Mouse (Mus musculus): ENCODE measurements around the gene Polrmt.
"Not testable (repeated sequence)": the region's sequence is repeated elsewhere in the genome, so short reads cannot be mapped to it uniquely, and the experiment has no call there.

The Polrmt gene

DNA sequence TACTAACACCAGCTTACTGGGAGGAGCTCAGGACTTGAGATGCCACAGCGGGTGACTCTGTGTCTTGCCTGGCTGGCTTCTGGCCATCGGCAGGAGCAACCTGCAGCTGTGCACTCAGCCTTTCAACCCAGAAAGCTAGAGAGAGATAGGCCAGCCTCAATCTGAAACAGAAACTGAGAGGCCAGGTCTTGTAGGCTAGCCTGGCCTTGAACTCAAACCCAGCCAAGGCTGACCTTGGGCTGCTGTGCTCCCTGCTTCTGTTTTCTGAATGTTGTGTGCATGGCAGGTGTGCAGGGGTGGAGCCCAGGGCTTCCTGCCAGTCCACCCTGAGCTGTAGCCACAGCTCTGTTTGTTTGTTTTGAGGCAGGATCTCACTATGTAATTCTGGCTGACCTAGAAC lies 26.8 kb upstream of the Polrmt start:
- no peak for DNase-seq

DNA sequence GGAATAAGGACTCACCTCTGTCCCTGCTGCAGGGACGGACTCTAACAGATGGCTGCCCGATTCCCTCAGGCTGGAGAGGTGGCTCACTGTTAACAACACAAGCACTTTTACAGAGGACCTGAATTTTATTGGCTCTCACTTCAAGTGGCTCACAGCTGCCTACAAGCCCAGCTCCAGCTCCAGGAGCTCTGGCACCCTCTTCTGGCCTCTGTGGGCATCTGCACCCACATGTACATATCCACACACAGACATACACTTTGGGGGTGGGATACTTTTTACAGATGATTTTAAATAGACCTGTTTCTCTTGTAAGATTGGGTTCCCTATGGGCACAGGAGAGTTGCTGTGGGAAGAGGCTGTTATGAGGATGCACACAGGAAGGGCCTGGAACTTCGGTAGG lies 25.9 kb upstream of the Polrmt start:
- no peak for DNase-seq

DNA sequence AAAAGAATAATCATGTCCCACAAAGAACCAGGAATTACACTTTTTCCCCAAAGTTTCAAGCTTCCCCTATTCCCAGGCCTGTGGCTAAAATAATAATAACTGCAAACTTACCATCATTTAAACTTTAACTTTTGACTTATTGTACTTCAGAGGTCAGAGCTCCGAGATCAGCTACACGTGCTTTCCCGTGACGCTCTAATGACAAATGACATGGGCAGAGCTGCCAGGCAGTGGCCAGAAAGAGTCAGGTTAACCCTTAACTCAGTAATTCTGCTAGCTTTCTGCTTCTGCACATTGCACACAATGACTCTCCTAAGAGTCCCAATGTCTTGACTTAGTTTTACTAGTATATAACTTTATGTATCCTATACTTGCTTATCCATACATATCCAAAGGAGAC lies 22.9 kb upstream of the Polrmt start:
- peak; percentile 76 for DNase-seq

DNA sequence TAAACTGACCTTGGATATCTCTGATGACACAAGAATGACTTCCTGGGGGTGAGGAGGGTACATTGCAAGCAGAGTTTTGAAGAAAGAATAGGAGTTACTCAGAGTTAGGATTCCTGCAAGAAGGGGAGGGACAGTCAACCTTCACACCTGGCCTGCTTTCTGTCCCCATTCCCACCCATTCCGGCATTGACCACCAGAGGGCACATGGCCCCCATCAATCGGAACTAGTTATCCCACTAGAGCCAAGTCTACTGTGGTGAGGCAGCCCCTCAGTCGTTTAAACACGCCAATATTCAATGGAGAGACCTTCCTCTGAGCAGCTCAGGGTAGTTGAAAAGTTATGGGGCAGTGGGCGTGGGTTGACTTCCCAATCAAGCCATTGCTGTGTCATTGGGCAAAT lies 22.0 kb upstream of the Polrmt start:
- DNase-seq: peak; percentile 82

DNA sequence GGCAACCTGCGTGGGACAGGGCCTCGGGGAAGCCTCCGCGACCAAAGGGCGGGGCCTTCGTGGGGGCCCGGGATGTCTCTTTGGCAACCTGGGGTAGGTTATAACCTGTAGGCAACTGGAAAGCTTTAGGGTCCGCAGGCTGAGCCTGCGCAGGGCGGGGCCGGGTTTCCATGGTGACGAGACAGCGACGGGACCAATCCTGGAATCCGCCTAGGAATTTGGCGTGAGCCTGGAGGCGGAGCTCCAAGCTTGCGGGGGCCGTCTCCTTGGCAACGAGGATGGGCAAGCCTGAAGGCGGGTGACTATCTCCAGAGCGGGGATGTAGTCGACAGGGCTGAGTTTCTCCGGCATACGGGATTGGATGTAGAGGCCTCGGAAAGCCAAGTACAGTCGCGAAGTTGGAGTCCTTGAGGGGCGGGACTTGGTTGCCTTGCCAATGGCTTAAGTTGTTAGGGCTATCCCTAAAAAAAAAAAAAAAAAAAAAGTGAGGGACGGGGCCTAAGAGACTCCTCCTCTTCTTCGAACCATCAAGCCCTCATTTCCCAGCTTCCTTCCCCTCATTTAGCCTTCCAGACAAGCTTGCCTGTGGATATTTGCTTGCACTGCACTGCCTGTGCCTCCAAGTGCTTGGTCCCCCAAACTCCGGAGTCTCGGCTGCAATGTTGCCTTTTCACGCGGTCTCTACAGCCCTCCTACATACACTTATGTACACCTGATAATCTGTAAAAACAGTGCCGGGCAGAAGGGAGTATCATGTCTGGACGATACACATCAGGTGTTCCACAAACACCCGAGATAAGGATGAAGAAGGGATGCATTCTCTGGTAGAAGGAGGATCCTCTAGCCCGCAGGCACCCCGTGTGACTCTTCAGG lies 21.2 kb upstream of the Polrmt start:
- DNase-seq: peak; percentile 90

DNA sequence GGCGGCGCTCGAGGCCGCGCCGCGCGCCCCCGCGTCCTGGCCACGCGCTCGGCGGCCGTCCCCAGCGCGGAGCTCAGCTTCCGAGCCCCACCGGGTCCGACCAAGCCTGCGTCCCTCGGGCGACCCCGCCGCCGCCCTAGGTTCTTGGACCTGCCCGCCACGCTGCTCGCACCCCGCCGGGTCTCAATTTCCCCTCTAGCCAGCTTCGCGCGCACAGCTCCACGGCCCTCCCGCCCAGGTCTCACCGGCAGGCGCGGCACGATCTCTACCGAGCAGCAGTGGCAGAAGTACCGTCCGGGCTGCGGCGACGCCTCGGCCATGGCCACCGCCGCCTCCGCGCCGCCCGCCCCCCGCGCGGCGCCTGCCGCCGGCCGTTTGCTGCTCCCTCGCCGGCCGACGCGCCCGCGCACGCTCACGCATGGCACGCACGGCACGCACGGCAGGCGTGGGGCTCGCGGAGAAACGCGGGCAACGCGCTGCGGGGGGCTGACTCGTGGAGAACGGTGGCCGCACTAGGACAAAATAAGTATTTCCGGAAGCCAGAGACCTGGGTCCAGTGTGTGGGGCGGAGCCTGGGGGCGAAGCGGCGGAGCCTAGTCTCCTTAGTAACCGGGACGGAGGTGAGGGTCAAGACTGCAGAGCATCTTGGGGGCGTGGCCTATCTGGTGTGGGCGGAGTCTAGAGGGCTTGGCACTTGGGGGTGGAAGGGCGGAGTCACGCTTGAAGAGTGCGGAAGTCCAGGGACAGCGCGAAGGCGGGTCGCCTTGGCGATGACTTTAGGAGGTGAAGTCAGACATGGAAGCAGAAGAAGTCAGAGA lies 20.3 kb upstream of the Polrmt start, which contains the start of gene Rnf126:
Gene Rnf126 (minus strand): TSS at position 445 of the 818 bp plus-strand sequence.
- peak; percentile 100 for DNase-seq

DNA sequence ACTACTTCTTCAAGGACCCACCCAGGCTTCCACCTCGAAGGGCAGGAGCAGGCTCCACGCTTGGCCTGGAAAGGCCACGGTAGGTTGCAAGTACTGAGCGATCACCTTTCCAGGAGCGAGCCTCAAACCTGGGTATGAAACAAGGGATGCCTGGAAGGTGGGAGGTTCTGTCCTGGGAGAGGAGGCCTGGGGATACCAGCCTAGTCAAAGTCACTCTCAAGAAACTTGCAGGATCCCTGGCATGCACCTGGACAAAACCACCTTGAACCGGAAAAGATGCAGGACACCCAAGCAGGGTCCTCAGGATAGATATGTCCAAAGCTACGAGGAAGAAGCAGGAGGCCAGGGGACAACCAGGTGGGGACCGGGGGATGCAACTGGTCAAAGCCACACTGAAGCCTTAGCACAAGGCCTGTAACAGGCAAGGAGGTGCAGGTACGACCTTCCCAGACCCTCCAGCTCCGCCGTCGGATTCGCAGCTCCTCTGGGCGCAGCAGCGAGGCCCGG lies 19.7 kb upstream of the Polrmt start:
- DNase-seq: peak; percentile 46

DNA sequence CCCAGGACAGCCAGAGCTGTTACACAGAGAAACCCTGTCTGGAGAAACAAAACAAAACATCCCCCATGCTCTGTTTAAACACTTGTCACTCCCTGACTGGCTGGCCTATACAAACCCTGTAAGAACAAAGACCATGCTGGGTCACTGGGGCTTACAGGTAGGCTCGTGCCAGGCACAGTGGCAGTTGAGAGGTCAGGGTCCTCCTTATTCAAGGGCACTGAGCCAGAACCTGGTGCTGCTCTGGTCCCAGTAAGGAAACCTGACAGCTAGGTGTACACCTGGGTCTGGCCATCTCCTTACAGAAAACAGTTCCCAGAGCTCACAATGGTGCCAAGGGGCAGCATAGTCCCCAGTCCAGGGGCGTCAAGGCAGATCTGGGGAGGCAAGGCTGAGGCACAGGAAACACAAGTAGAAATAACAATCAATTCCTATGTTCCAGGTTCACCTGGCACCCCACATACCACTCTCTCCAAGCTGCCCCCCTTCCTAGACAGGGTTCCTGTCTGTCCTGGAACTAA lies 18.9 kb upstream of the Polrmt start:
- DNase-seq: peak; percentile 41

DNA sequence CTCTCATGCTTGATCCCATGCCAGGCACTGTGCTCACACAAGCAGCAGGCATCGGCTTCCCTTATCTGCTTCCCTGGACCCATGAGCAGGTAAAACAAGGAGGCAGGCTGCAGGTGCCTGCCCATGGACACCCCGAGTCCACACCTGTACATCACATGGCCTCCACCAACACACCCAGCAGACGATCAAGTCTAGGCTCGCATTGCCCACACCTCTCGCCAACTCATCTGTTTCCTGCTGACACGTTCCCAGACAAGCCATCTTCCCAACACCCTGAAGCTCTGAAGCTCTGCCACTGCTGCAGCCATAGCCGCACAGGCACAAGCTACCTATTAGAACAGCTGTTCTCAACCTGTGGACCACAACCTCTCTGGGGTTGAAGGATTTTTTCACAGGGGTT lies 17.9 kb upstream of the Polrmt start:
- no peak for DNase-seq

DNA sequence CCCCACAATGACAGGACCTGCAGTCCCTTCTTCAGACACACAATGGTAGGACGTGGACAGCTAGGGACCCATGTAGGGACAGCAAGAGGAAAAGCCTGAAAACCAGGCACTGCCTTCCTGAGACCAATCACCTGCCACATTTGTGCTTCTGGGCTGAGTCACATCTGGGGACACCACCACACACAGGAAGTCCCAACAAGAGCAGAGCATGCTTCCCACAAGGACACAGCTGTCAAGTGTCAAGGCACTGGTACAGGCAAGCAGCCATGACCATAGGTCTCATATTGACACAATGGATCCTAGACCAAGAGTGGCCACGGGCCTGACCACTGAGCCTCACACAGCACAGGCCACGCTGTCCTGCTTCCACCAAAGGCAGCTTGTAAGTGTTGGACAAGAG lies 16.5 kb upstream of the Polrmt start:
- no peak for DNase-seq

DNA sequence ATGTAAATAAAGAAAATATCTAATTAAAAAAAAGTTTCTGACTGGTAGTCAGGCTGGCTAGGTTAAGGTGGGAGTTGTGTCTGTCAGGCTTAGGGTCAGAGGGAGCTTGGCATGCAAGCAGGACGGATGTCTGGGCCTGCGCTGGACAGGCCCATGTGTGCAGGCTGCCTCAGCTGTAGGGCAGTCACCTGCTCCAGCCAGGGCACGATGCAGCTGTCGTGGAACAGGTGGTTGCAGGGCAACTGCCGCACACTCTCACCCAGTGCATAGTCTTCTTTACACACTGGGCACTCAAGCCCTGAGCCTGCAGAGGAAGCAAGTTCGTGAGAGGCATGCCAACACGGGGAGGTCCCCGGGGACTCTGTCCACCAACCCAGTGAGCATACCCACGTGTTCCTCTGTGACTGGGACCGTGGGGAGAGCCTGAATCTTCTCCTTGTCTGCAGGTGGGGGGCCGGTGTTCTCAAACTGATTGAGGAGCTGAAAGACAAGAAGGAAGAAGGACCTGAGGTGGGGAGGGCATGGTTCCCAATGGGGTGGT lies 14.3 kb upstream of the Polrmt start:
- DNase-seq: no peak

DNA sequence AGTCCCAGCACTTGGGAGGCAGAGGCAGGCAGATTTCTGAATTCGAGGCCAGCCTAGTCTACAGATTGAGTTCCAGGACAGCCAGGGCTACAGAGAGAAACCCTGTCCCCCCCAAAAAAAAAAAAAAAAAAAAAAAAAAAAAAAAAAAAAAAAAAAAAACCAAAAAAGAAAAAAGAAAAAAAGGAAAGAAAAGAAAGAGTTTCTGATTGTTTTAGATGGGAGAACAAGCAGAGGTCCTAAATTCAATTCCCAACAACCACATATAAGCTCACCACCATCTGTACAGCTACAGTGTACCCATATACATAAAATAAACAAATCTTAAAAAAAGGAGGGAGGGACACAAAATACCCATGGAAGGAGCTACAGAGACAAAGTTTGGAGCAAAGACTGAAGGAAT lies 13.3 kb upstream of the Polrmt start:
- not testable (repeated sequence) for DNase-seq

DNA sequence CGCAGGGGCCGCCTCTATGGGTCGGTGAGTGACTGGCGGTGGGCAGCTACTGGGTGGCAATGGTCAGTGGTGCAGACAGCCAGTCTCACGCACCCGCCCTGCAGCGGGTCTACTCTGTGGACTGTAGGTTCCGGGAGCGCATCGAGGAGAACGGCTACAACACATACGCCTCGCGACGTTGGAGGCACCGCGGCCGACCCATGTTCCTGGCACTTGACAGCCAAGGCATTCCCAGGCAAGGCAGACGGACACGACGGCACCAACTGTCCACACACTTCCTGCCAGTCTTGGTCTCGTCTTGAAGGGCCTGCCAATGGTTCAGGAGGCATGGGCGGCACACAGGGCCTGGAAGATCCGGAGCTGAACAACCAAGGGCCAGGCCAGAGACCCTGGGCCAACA lies 10.3 kb upstream of the Polrmt start:
- no peak for DNase-seq

DNA sequence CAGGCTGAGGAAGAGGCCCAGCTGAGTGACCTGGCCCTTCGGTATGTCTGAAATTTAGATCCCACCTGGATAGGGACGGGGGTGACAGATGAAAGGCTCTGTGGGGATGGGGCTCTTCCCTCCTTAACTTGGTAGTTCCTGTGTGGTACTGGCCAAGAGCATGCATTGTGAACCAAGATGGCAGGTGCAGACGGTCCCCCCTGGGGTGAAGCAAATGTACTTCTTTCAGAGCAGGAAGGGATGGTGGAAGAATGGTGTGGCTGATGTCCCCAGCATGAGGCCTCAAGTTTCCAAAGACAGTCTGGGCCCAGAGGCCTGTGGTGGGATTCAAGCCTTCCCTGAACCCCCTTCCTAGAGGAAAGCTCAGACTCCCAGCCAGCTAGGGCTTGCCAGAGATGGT lies 9.5 kb upstream of the Polrmt start:
- no peak for DNase-seq

DNA sequence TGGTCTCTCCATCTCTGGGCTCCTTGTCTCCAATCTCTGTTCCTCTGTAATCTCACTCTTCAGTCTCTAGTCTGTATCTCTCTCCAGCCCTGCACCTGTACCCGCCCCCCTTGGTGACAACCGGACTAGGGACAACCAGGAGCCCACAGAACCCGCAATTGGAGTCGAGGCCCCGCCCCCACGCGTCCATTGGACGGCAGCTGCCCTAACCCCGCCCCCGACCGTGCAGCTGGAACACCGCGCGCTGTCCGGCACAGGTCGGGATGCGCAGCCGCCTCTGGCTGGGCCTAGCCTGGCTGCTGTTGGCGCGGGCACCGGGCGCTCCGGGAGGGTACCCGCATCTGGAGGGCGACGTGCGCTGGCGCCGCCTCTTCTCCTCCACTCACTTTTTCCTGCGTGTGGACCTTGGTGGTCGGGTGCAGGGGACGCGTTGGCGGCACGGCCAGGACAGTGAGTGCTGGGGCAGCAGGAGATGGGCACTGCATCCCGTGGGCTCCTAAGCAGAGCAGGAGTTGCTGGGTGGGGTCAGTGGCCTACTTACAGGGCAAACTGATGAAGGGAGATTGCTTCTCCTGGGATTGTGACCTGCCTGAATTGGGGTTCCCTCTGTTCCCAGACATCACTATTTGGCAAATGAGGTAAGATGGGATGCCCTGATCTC lies 8.6 kb upstream of the Polrmt start, which contains the start of gene Fgf22:
Gene Fgf22 (plus strand): TSS at position 221 of the 661 bp plus-strand sequence.
- DNase-seq: peak; percentile 72

DNA sequence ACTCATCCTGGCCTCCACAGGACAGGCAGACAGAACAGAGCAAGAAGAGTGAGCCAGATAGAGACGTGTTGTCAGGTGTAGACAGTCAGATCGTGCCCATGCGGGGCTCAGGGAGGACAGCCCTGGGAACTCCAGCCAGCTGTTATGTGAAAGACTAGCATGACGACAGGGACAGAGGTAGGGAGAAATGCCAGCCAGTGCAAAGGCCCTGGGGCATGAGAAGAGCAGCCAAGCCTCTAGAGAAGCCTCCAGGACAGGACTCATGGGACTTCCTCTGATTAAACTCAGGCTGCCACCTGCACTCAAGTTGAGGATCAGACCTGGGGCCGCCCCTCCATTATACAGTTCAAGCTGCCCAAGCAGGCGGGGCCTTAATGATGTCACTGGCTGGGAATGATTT lies 2.1 kb upstream of the Polrmt start:
- no peak for DNase-seq

DNA sequence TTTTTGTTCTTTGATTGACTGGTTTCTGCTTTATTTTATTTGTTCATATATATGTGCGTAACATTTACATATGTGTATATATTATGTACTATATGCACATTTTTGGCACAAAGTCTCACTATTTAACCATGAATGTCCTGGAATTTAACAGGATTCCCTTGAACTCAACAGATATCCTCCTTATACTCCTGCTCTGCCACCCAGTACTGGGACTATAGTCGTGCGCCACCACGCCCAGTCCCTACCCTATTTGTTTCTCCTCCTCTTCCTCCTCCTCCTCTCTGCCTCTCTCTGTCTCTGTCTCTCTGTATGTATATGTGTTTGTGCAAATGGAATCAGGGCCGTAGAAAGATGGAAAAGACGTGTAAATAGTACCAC lies 382 bp upstream of the Polrmt start:
- DNase-seq: no peak

DNA sequence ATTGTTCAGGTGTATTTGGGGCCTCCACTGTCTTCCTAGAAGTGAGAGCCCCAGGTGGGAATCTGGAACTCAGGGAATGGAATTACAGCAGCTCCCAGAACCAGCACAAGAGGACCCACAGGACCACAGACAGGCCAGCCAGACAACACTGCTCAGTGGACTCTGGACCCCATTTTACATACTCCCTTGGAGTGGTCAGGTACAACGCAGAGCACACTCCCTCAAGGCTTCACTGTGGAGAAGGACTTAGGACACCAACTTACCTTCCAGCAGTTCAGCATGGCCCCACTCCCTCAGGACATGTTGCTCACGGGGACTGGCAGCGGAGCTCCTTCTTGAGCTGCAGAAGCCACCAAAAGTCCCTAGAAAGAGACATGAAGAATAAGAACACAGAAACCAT lies 970 bp downstream of the Polrmt start:
- peak; percentile 47 for DNase-seq

DNA sequence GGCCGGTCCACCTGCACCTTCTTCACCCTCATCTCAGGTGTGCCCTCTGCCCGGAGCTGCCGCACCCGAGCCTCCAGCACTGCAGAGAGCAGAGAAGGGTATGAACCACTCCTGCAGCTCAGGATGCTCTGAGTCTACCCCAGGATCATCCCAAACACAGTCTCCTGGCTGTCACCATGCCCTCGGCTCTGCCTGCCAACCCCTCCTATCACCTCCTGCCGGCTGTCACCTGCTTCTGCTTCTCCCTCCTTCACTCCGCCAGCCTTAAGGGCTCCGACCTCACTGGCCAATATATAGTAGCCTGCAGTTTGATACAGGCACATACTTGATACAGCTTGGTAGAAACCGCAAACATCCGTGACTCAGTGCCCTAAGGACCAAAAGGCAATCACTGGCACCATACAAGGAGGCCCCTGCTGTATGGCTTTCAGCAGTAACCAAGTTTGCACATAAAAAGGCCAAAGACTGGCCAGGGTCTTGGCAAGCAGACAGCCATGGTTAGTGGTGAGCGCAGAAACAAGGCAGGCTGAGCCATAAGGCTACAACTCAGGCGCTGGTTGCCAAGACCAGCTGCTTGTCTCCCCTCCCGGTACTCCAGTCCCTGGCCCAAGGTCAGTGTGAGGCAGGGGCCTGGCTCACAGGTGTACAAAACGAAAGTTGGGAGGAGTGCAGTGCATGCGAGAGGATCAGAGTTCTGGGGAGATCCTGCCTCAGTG lies 2.6 kb downstream of the Polrmt start:
- no peak for DNase-seq

DNA sequence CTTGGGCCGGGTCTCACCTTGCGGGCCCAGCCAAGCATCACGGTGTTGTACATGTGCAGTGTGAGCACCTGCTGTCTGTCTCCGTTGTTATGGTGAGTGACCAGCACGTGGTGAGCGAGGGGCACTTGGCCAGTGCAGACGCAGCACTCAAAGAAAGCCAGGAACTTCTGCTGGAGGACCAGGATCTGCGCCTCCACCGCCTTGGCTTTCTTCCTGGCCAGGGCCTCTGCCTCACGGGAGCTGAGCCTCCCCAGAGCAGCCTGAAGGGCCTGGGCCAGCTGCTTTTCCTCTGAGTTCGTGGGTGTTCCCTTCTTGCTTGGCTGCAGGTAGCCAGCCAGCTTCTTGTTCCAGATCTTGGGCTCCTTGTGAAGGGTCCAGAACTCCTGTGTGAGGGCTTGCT lies 3.2 kb downstream of the Polrmt start:
- DNase-seq: no peak

DNA sequence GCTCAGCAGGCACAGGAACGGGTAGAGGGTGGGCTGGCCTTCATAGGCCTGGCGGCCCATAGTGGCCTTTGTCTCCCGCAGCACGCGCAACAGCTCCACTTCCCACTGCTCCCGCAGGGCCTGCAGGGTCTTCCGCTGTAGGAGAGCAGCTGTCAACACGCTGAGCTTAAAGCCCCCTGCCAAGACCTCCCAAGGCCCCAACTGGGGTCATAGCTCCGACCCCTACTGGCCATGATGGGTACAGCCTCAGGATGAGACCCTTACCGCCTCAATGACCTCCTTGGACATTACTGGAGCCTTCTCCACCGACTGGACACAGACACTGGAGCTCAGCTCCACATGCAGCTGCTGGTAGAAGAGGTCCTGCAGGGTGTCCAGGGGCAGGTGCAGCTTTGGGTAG lies 5.5 kb downstream of the Polrmt start:
- no peak for DNase-seq

DNA sequence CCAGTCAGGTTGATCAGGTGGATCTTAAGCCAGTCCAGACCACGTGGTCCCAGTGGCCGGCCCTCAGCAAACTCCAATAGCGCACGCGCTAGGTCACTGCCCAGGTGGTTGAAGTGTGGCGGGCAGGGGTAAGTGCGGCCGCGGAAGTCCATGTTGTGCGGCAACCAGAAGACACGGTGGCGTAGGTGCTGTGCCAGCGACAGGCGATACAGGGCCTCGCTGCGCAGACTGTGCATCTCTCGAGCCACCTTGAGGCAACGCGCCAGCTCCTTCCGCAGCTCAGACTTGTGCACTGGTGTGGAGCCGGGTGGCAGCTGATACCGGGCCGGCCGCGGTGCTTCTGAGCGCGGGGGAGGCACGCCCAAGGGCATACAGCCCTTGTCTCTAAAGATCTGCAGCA lies 7.1 kb downstream of the Polrmt start:
- DNase-seq: no peak

Measured in kidney, adult 11 months (tissue).